Mouse (Mus musculus) liver, embryonic 14.5 days (tissue): Measurements from ENCODE around the gene Vav2.

Experiments used
- CTCF ChIP-seq: IDR thresholded peaks from 2 replicates; pipeline ENCODE4 v1.5.1; 2016; ENCODE audit warnings: antibody characterized with exemption, low read depth, control low read depth
- EP300 ChIP-seq: IDR thresholded peaks from 2 replicates; pipeline ENCODE4 v1.6.1; 2016; ENCODE audit warnings: antibody characterized with exemption, low read depth

DNA sequence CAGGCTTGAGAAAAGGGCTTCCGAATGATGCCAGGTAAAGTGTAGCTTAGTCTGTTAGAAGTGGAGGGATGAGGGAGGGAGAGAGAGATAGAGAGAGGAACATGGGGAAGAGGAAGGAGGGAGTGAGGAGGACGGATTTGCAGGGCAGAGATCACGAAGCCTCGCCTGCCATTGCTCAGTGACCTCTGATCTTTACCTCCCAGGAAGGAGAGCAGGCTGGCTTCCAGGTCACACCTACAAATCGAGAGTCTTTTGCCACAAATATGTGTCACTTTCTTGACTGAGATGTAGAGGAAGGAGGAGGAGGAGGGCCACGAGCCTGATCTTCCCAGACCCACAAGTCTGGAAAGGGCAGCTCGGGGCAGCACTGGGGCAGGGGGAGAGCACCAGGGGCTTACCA is 142.4 kb downstream of the Vav2 start:
- no peak for TF ChIP-seq EP300
- no peak for TF ChIP-seq CTCF
